Mouse (Mus musculus) G1E (cell line): ENCODE results near the gene Hs2st1.

Experiments
- CTCF ChIP-seq: IDR thresholded peaks from 2 replicates; pipeline ENCODE4 v1.5.1; 2012; ENCODE audit warnings: low read depth, low read length, inconsistent platforms, mixed read lengths
- GATA1 ChIP-seq: IDR thresholded peaks from 2 replicates; pipeline ENCODE4 v1.6.1; 2012; ENCODE audit warnings: borderline replicate concordance, low read length, inconsistent platforms, mixed read lengths
- POLR2AphosphoS5 ChIP-seq: IDR thresholded peaks from 2 replicates; pipeline ENCODE4 v1.6.1; 2012; ENCODE audit warnings: low read depth, low read length, inconsistent platforms; ENCODE audit not compliant: insufficient replicate concordance
- TAL1 ChIP-seq: conservative IDR thresholded peaks from 2 replicates; pipeline ENCODE4 v1.6.1; 2012; ENCODE audit warnings: low read depth, low read length, inconsistent platforms, mixed read lengths

DNA sequence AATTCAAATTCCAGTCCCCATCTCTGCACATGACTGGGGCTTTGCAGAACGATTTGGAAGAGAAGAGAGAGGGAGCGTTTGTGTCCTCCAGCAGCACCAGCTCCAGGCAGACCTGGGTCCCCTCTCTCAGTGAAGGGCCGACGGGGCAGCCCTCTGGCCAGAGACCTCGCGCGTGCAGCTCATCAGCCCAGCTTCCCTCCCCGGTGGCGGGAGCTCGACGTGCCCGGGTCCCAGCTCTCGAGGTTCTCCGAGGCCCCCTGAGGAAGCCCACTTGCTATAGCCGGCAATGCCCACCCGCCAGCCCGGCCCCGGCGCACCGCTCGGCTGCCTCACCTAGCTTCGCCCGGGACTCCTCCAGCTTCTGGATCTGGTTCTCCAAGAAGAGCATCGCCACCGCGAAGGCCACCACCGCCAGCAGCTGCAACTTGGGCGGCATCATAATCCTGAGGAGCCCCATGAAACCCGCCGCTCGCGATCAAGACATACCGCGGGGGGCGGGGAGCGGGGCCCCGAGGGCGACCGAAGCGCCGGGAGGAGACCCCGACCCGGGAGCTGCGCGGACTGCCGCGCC is 495 bp downstream of the Hs2st1 start:
- TF ChIP-seq CTCF (no peak), TAL1 (no peak), POLR2AphosphoS5 (no peak), GATA1 (no peak)
